Mouse (Mus musculus) erythroblast, embryonic 14.5 days (primary cell): ENCODE results near the gene Hpcal4. TPM values are rescaled to one million over a fixed set of nuclear protein-coding genes. Genes with fewer than 3 reads are reported as not detected.

Experiments used
- H3K27me3 ChIP-seq: 2 replicates; pipeline ENCODE4 v1.6.1; 2012; ENCODE audit warnings: inconsistent platforms; ENCODE audit not compliant: control insufficient read depth
- H3K36me3 ChIP-seq: 2 replicates; pipeline ENCODE4 v1.6.1; 2012; ENCODE audit warnings: mild to moderate bottlenecking, inconsistent platforms; ENCODE audit not compliant: control insufficient read depth
- H3K4me1 ChIP-seq: 2 replicates; pipeline ENCODE4 v1.6.1; 2012; ENCODE audit warnings: inconsistent platforms; ENCODE audit not compliant: control insufficient read depth
- H3K4me3 ChIP-seq: replicated peaks from 2 replicates; pipeline ENCODE3; 2012; ENCODE audit warnings: moderate library complexity, mild to moderate bottlenecking, inconsistent platforms
- H3K9me3 ChIP-seq: 2 replicates; pipeline ENCODE4 v1.6.1; 2012; ENCODE audit warnings: low read length, inconsistent platforms, mixed read lengths; ENCODE audit not compliant: control insufficient read depth
- GATA1 ChIP-seq: IDR thresholded peaks from 2 replicates; pipeline ENCODE4 v1.6.1; 2012; ENCODE audit warnings: low read length, inconsistent platforms, mixed read lengths
- TAL1 ChIP-seq: IDR thresholded peaks from 3 replicates; pipeline ENCODE4 v1.6.1; 2012; ENCODE audit warnings: low read length, inconsistent platforms, mixed read lengths
- polyA plus RNA-seq: library from polyadenylated mRNA; stranded (reverse); fragments of >175 nt; gene quantifications from 2 replicates; pipeline ENCODE4 v1.2.3, GENCODE M21; 2012

Gene Hpcal4
- not detected in 2 replicates for polyA plus RNA-seq

- H3K27me3 ChIP-seq: peaks cover 79% of the 10 kb centered on the region
- H3K4me3 ChIP-seq: no peak within 1 kb of the TSS
- H3K36me3 ChIP-seq: no peaks in the 10 kb centered on the region
- H3K9me3 ChIP-seq: no peaks in the 10 kb centered on the region; the same call in 1 of the 2 replicates
- TF ChIP-seq GATA1: no peak
- TF ChIP-seq TAL1: no peak
- H3K4me1 ChIP-seq: peaks cover 5% of the 10 kb centered on the region
Measured at GRCm38 (mm10) chr4:123182328-123183238, at the start of gene Hpcal4. Hpcal4 (plus strand) TSS chr4:123183227.

DNA sequence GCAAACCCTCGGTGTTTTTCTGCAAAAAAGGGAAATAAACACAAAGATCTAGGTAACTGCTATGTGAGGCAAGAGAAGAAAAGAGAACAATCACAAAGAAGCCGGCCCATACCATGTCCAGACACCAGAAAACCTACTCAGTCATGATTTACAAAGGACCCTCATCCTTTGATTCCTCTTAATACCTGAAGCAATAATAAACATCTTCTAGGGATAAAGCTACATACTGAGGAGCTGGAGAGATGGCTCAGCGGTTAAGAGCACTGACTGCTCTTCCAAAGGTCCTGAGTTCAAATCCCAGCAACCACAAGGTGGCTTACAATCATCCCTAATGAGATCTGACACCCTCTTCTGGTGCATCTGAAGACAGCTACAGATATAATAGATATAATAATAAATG, 45.5 kb upstream of the Hpcal4 start:
- no peaks in the 10 kb centered on the region for H3K9me3 ChIP-seq
- no peak overlapping the region for H3K4me3 ChIP-seq
- H3K4me1 ChIP-seq: peaks cover 27% of the 10 kb centered on the region
- H3K36me3 ChIP-seq: peaks cover 42% of the 10 kb centered on the region
- H3K27me3 ChIP-seq: no peaks in the 10 kb centered on the region
- no peak for TF ChIP-seq TAL1
- no peak for TF ChIP-seq GATA1

GRCm38 (mm10) chr4:123139513-123140154, 43.4 kb upstream of the Hpcal4 start, which contains the start of gene Ppie:
Ppie (minus strand) TSS chr4:123139951.
- TF ChIP-seq TAL1 (no peak), GATA1 (no peak)
- Histone ChIP-seq H3K4me3 (peak within 1 kb of the TSS; percentile 92), H3K27me3 (no peaks in the 10 kb centered on the region), H3K4me1 (peaks cover 27% of the 10 kb centered on the region), H3K36me3 (peaks cover 24% of the 10 kb centered on the region), H3K9me3 (no peaks in the 10 kb centered on the region)

DNA sequence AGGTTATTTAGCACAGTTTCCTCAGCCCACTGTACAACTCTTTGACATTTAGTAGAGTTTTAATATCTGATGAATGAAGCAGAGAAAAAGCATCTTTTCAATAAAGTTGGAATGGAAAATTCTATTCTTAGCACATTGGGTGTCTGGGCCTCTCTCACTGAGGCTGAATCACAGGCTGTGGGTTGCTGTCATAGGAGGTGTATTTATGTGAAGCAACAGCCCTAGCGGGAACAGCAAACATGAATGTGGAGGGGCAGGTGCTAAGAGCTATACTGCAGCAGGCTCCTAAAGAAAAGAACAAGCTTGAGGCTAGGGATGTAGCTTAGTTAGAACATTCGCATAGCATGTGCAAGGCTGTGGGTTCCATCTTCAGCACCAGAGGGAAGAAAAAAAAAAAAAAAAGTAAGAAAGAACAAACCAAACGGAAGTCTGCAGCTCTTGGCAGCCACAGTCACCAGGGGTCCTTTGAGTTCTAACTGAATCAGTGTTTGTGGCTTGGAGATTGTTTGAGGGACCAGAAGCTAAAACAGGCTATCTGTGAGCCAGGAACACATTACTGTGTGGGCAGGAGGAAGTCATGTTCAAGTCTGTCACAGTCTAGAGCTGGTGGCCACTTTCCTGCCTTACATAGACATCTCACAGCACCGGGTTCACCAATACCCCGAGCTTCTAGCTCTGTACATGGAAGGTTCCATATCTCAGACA, 35.4 kb upstream of the Hpcal4 start:
- Histone ChIP-seq H3K4me1 (no peaks in the 10 kb centered on the region), H3K27me3 (peaks cover 18% of the 10 kb centered on the region), H3K36me3 (no peaks in the 10 kb centered on the region), H3K4me3 (no peak overlapping the region), H3K9me3 (no peaks in the 10 kb centered on the region)
- TF ChIP-seq GATA1: no peak
- no peak for TF ChIP-seq TAL1

- Histone ChIP-seq H3K27me3 (peaks cover 10% of the 10 kb centered on the region), H3K36me3 (no peaks in the 10 kb centered on the region), H3K4me1 (no peaks in the 10 kb centered on the region), H3K4me3 (no peak overlapping the region), H3K9me3 (no peaks in the 10 kb centered on the region)
- no peak for TF ChIP-seq GATA1
- TF ChIP-seq TAL1: no peak
Measured at GRCm38 (mm10) chr4:123152003-123152402, 31.0 kb upstream of the Hpcal4 start.

DNA sequence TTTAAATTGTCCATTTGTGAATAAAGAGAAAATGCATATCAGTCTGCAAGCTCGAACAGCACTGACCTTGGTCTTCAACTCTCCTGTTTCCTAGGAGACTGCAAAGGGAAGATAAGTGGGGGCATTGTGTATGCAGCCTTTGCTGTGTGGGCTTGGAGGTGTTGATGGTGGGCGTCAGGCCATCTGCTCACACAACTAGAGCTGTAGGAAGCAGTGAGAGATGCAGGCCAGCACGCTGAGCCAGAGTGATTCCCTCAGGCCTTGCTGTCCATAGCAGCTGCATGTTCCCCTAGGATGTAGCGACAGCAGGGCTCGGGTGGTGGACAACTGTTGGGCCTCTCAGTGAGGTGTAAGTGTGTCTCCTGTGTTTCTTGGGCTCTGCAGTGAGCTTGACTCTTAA, 30.1 kb upstream of the Hpcal4 start:
- no peaks in the 10 kb centered on the region for H3K4me1 ChIP-seq
- no peak overlapping the region for H3K4me3 ChIP-seq
- H3K9me3 ChIP-seq: no peaks in the 10 kb centered on the region
- no peaks in the 10 kb centered on the region for H3K36me3 ChIP-seq
- TF ChIP-seq TAL1 (no peak), GATA1 (no peak)
- peaks cover 4% of the 10 kb centered on the region for H3K27me3 ChIP-seq

GRCm38 (mm10) chr4:123155004-123155403, 28.0 kb upstream of the Hpcal4 start:
- H3K4me1 ChIP-seq: no peaks in the 10 kb centered on the region
- H3K36me3 ChIP-seq: no peaks in the 10 kb centered on the region
- H3K9me3 ChIP-seq: no peaks in the 10 kb centered on the region
- TF ChIP-seq GATA1: no peak
- TF ChIP-seq TAL1: no peak
- no peak overlapping the region for H3K4me3 ChIP-seq
- 0 out of 2 replicates have a peak, but pooled peaks cover 3% of the 10 kb centered on the region for H3K27me3 ChIP-seq

- no peaks in the 10 kb centered on the region for H3K4me1 ChIP-seq
- H3K36me3 ChIP-seq: no peaks in the 10 kb centered on the region
- no peak overlapping the region for H3K4me3 ChIP-seq
- H3K27me3 ChIP-seq: peaks cover 3% of the 10 kb centered on the region; the same call in 1 of the 2 replicates
- no peaks in the 10 kb centered on the region for H3K9me3 ChIP-seq
- TF ChIP-seq TAL1 (no peak), GATA1 (no peak)
Measured at GRCm38 (mm10) chr4:123155427-123155826, 27.6 kb upstream of the Hpcal4 start.
